Mouse (Mus musculus) c-Kit-positive CD71-positive TER-119-negative erythroid progenitor cells, embryonic 14.5 days (primary cell): ENCODE measurements around the gene Tcf25.

Source experiments
- DNase-seq: peaks from one replicate; pipeline ENCODE4 v3.0.0-alpha.2; 2013; ENCODE audit warnings: low read depth

Tcf25 gene

DNA sequence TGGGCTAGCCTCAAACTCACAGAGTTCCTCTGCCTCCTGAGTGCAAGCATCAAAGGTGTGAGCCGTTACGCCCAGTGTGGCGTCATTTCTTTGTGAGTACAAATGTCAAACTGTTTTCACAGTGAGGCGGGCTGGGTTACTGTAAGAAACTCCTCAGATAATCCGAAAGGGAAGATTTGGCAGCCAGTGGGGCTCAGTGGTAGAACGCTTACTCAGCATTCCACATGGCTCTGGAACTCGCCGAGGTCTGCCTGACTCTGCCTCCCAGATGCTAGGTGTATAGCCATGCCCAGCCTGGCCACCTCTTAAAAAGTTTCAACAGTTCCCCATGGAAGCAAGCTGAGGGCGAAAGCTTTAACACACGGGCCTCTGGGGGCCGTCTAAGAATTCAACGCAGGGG is 21.4 kb upstream of the Tcf25 start:
- no peak for DNase-seq

GRCm38 (mm10) chr8:123352786-123353185 is 20.8 kb upstream of the Tcf25 start:
- no peak for DNase-seq

DNA sequence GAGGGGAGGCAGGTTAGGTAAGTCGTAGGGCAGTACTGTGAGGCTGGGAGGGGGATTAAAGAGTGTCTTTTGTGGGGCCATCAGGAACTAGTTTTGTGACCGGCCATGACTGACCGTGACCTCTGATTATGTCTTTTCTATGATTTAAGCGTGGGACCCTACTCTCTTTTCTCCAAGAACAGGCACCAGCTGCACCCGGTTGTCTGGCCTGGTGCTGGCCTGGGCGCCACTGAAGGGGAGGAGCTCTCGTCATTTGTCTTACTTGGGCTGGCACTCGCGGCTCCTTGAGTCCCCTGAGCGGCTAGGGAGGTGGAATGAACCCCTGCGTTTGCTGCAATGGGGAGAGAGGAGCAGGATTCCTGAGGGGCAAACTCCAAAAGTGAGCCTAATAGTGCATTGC is 20.3 kb upstream of the Tcf25 start:
- no peak for DNase-seq

DNA sequence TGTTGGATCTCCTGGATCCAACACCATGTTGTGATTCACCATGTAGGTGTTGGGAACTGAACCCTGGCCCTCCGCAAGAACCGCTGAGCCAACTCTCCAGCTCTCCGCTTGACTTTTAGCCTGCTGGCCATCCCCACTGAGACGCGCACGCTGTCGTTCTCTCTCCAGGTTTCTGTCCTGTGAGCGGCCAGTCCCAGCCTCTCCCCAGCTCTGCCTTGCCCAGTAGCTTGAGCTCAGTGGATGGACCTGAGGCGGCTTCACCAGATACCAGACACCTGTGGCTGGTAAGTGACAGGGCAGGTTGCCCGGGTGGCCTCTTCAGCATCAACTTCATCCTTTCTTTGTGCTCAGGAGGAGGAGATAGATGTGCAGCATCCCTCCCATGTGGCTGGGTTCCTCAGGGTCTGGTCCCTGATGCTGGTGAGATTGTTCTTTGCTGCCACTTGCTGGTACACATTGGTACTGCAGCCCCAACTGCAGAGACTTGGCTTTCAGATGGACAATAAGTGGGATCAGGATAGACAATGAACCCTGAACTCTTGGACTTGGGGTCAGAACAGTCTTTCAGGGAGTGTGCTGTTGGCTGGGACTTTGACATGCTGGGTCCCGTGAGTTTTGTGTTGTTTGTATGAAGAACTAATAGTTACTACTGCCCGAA is 12.3 kb upstream of the Tcf25 start:
- peak; percentile 71 for DNase-seq

DNA sequence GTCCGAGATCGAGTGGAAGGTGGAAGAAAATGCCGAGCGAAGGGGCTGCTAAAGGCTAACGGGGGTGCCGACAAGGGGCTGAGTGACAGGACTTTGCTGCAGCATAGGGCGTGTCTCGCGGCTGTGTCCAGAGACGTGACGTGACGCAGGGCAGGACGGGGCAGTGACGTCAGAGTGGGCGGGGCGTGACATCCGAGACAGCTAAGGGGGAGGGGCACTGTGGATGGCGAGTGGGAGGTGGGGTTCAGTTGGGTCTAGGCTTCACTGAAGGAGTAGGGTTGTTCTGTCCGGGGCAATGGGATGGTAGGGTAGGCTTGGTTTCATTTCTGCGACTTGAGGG is 656 bp downstream of the Tcf25 start:
- DNase-seq: peak; percentile 87

DNA sequence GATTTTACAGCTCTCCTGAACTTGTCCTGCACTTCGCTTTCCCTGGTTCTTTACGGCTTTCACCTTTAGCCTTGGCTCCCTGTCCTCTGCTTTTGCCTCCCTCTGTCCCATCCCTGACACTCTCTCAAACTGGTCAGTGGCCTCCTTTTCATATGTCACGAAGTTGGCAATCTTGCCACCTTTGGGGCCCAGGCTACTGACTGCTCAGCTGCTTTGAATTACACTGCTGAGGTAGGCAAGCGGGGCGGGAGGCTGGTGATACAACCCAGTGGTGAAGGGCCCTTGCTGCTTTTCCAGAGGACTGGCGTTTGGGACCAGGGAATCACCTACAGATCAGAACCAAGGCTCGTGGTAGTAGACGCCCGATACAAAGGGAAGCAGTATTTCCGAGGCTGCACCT is 2.1 kb downstream of the Tcf25 start:
- no peak for DNase-seq

DNA sequence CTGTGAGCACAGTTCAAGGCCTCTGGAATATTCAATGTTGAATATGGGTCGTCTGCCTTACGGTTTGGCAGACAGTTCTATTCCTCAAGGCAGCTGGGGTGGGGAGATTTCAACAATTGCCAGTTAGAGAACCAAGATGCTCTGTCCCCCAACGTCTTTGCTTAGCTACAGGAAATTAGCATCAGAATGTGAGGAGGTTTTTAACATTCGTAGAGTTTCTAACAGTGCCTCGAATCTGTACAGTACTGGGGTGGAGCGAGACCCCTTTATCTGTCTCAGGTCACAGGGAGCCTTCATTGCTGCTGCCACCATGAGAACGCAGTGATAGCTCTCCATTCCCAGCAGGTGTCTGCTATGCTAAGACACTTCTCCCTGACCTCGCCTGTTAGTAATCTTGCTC is 2.6 kb downstream of the Tcf25 start:
- DNase-seq: no peak

DNA sequence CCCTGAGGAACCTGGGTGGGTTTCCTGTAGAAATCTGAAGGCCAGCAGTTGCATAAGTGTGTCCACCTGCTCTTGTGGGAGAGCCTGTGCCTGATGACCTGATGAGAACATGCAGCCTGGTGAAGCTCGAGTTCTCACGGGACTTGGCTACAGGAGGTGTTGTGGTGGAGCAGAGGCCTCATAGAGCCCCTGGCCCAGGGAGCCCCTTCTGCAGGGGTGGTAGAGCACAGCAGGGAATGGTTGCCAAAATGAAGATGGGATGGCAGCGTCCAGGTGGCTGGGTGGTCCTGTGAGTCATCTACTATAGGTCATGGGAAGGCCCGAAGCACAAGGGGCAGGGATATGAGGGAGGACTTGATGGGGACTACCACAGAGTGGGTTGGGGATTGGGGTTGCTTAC is 8.2 kb downstream of the Tcf25 start:
- no peak for DNase-seq

- DNase-seq: no peak
Observed at GRCm38 (mm10) chr8:123382516-123382915, 9.0 kb downstream of the Tcf25 start.

- DNase-seq: peak; percentile 38
Observed at GRCm38 (mm10) chr8:123384883-123385540, 11.5 kb downstream of the Tcf25 start.

- DNase-seq: no peak
Observed at GRCm38 (mm10) chr8:123387041-123387440, 13.5 kb downstream of the Tcf25 start.

DNA sequence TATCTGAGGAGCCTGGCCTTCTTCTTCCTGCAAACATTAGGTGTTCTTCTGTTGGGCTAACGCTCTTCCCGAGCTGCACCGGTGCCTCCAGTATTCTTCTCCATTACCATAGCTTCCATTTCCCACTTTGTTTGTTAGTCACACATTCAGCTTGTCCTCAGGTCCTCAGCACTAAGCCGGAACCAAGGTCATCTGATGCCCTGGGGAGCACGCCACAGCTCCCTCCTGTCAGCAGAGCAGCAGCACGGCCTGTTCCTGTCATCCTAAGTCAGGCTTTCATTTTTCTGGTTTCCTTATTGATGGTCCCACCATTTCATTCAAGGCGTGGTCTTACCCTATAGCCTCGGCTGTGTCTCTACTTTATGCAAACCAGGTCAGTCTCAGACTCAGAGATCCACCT is 14.2 kb downstream of the Tcf25 start:
- no peak for DNase-seq

DNA sequence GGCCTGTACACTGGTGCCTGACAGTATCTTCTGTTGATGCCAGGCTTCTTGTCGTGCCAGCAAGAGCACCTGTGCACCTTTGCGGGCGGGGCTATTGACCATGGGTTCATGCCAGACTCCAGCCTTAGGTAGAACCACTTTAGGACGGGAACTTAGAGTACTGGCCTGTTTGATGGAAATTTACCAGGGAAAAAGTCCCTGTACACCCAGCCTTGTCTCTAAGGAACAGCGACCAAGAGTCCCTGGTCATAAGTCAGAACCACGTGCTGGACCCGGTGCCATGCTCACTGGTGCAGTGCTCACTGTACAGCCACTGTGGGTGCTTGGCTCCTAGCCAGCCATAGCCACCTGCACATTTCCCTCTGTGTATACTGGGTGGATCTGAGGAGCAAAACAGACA is 15.5 kb downstream of the Tcf25 start:
- no peak for DNase-seq

- no peak for DNase-seq
Observed at GRCm38 (mm10) chr8:123398308-123398707, 24.8 kb downstream of the Tcf25 start.

- DNase-seq: no peak
Observed at GRCm38 (mm10) chr8:123401936-123402335, 28.4 kb downstream of the Tcf25 start.

GRCm38 (mm10) chr8:123402730-123403326 is 29.3 kb downstream of the Tcf25 start:
- no peak for DNase-seq

DNA sequence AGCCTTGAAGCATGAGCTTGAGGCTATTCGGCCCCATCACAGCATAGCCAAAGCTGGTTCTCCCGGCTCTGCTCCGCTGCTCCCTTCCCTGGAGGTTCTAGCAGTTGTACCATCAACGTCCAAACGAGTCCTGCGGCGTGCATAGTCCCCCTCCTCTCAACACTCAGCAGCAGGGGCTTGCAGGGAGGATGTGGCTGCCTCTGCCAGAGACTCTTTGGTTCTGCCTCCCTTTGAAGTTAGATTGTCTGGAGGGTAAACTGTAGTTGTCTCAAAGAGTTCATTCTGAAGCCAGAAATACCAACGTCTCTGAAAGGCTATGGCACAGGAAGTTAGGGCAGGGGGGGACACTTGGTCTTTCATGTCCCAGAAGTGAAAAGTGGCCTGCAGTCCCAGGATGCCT is 31.0 kb downstream of the Tcf25 start:
- DNase-seq: no peak

GRCm38 (mm10) chr8:123406786-123407185 is 33.2 kb downstream of the Tcf25 start, which contains the start of gene Mc1r:
Mc1r (plus strand) TSS chr8:123407107.
- DNase-seq: peak; percentile 62

- no peak for DNase-seq
Observed at GRCm38 (mm10) chr8:123407612-123408011, 34.1 kb downstream of the Tcf25 start.

DNA sequence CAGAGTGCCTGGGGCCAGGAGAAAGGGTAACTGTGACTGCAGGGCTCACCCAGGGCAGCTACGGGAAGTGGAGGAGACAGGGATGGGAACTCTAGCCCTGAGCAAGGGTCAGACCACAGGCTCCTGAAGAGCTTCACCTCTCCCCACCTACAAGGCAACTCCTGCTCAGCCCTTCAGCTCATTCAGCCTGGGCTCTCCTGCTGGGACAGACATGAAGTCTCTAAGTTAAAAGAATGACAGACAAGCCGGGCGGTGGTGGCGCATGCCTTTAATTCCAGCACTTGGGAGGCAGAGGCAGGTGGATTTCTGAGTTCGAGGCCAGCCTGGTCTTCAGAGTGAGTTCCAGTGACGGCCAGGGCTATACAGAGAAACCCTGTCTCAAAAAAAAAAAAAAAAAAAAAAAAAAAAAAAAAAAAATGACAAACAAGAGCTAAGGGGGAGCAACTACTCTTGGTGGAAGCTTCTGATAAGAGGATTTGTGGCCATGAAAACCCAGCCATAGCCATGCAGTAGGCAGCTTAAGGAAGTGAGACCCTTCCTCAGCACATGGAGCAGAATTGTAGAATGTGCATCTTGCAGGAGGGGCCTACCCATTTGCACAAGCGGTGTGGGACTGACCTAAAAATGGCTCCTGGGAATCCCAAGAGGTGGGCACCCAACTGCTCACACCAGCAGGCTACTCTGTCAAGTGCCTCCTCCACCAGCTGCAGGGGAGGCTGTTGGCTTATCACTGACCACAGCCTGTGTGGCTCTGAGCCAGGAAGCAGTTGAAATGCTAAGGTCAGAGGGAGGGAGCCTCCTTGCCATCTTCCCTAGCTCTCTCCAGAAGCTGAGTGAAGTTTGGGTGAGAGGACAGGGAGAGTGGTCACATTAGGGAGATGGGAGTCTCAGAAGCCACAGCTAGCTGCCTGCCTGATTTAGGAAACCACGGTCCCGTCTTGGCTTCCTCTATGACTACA is 35.3 kb downstream of the Tcf25 start:
- DNase-seq: no peak

GRCm38 (mm10) chr8:123410049-123410587 is 36.6 kb downstream of the Tcf25 start:
- no peak for DNase-seq

GRCm38 (mm10) chr8:123410788-123411187 is 37.2 kb downstream of the Tcf25 start:
- DNase-seq: no peak
